Mouse (Mus musculus): ENCODE measurements around the gene Trim25. TPM values are rescaled to one million over a fixed set of nuclear protein-coding genes. Genes with fewer than 3 reads are reported as not detected.
"Not testable (repeated sequence)": the region's sequence is repeated elsewhere in the genome, so short reads cannot be mapped to it uniquely, and the experiment has no call there.

The Trim25 gene
- polyA plus RNA-seq, 1 experiment from 2014 or later: 24.2 TPM

DNA sequence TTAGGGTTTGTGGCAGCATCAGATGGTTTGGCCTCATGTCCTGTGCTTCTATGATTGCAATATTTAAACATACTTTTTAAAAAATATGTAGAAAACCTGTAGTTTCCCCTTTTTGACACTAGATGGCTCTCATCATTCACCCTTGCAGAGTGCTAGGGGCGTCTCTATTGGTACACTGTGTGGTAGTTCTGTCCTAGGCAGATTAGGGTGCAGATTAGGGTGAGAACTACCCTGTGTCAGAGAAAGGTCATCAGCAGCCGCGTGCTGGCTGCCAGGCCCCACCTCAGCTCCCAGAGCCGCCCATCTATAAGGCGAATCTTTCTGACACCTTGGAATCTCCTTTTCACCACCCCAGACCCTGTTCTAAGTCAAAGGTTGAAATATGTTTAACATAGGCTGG, 9.6 kb upstream of the Trim25 start:
- Histone ChIP-seq H3K27me3 (ENCODE audit: control insufficient read depth, insufficient read depth, low read depth, low read length) (no peaks in the 10 kb centered on the region), H3K4me3 (ENCODE audit: low read length) (no peak overlapping the region), H3K9me3 (ENCODE audit: control insufficient read depth, low read length) (no peaks in the 10 kb centered on the region), H3K4me2 (ENCODE audit: low read depth, low read length) (no peak overlapping the region), H3K9ac (ENCODE audit: low read length) (no peak overlapping the region), H3K36me3 (ENCODE audit: control insufficient read depth, insufficient read depth, low read length) (peaks cover 7% of the 10 kb centered on the region; the same call in 1 of the 2 replicates), H3K27ac (ENCODE audit: low read length) (no peak overlapping the region), H3K4me1 (replicated peaks; ENCODE audit: control insufficient read depth, insufficient read depth, low read length) (no peaks in the 10 kb centered on the region)
- ATAC-seq (ENCODE audit: low read depth): 0 out of 2 replicates have a peak, but pooled peaks have one; percentile 43
- 48% methylated on average over 5 of the region's 5 CpGs for WGBS

DNA sequence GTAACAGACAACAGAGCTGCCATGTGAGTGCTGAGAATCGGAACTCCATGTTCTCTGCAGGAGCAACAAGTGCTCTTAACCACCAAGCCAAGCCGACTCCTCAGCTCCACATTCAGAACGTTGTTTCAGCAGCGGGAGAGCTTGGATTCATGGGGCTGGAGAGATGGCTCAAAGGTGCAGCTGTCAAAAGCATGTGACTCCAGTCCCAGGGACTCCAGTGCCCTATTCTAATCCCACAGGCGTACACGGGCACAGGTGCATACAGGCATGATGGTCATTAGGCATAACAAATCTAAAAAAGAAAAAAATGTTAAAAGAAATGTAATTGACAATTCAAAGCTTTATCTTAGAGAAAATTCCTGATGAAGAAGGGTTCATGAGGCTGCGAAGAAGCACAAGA, 6.0 kb upstream of the Trim25 start:
- Histone ChIP-seq H3K9ac (ENCODE audit: low read length) (no peak overlapping the region), H3K4me3 (ENCODE audit: low read length) (no peak overlapping the region), H3K4me2 (ENCODE audit: low read depth, low read length) (no peak overlapping the region), H3K4me1 (replicated peaks; ENCODE audit: control insufficient read depth, insufficient read depth, low read length) (no peaks in the 10 kb centered on the region; the same call in 1 of the 2 replicates), H3K9me3 (ENCODE audit: control insufficient read depth, low read length) (no peaks in the 10 kb centered on the region), H3K27me3 (ENCODE audit: control insufficient read depth, insufficient read depth, low read depth, low read length) (no peaks in the 10 kb centered on the region), H3K27ac (ENCODE audit: low read length) (no peak overlapping the region), H3K36me3 (ENCODE audit: control insufficient read depth, insufficient read depth, low read length) (no peaks in the 10 kb centered on the region)
- WGBS: 46% methylated on average over 7 of the region's 7 CpGs
- no peak for ATAC-seq (ENCODE audit: low read depth)

DNA sequence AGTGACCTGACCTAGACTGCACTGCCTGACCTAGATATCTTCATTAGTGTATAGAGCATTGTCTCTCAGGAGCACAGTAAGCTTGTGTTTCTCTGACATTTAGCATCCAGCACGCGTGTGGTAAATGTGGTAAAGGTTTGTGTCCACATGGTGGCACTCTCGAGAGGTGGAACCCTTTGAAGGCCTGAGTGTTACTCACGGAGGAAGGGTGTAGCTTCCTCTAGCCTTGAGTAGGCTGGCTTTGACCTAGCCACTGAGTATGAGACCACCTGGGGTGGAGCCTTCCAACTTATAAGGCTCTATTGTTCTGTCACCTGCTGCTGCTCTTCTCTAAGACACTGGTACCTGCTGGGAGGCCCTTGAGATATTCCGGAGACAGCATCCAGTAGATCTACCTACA, 5.6 kb upstream of the Trim25 start:
- no peaks in the 10 kb centered on the region for H3K36me3 ChIP-seq (ENCODE audit: control insufficient read depth, insufficient read depth, low read length)
- no peaks in the 10 kb centered on the region; the same call in 1 of the 2 replicates for H3K4me1 ChIP-seq (replicated peaks; ENCODE audit: control insufficient read depth, insufficient read depth, low read length)
- ATAC-seq (ENCODE audit: low read depth): peak; percentile 54
- no peaks in the 10 kb centered on the region for H3K27me3 ChIP-seq (ENCODE audit: control insufficient read depth, insufficient read depth, low read depth, low read length)
- H3K4me2 ChIP-seq (ENCODE audit: low read depth, low read length): no peak overlapping the region
- no peaks in the 10 kb centered on the region for H3K9me3 ChIP-seq (ENCODE audit: control insufficient read depth, low read length)
- H3K27ac ChIP-seq (ENCODE audit: low read length): no peak overlapping the region
- 12% methylated on average over 5 of the region's 5 CpGs for WGBS
- no peak overlapping the region for H3K4me3 ChIP-seq (ENCODE audit: low read length)
- H3K9ac ChIP-seq (ENCODE audit: low read length): no peak overlapping the region

DNA sequence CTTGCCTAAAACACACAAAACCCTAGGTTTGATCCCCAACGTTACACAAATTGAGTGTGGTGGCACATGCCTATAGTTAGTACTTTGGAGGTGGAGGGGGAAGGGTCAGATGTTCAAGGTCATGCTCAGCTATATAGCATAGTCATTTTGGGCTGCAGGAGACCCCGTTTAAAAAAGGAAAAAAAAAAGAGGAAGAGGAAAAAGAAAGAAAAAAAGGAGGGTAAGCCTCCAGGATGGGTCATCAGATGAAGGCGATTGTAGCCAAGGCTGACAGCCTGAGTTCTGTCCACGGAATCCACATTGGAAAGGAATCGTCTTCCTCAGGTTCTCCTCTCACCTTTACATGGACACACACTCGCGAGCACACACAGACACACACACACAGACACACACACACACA, 4.7 kb upstream of the Trim25 start:
- no peak overlapping the region for H3K4me3 ChIP-seq (ENCODE audit: low read length)
- H3K27me3 ChIP-seq (ENCODE audit: control insufficient read depth, insufficient read depth, low read depth, low read length): no peaks in the 10 kb centered on the region
- no peak overlapping the region for H3K9ac ChIP-seq (ENCODE audit: low read length)
- H3K9me3 ChIP-seq (ENCODE audit: control insufficient read depth, low read length): no peaks in the 10 kb centered on the region
- WGBS: 84% methylated on average over 7 of the region's 7 CpGs
- no peak overlapping the region for H3K4me2 ChIP-seq (ENCODE audit: low read depth, low read length)
- no peak overlapping the region for H3K27ac ChIP-seq (ENCODE audit: low read length)
- H3K4me1 ChIP-seq (replicated peaks; ENCODE audit: control insufficient read depth, insufficient read depth, low read length): peaks cover 3% of the 10 kb centered on the region; the same call in 1 of the 2 replicates
- no peaks in the 10 kb centered on the region for H3K36me3 ChIP-seq (ENCODE audit: control insufficient read depth, insufficient read depth, low read length)
- ATAC-seq (ENCODE audit: low read depth): no peak

DNA sequence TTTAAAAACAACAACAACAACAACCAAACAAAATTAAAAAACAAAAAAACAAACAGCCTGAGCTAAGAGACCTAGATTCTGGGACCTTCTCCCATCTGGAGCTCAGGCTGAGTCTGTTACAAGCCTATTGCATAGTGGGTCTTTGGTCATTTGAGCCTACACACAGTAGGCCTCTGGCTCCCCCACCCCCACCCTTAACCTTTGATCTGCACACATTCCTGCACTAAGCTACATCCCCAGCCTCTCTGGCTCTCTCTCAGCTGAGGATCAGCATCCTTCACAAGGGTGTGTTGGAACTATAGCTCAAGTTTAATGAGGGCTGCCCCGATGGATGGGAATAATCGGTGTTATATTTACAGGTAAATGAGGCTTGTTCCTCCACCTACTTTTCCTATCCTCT, 3.6 kb upstream of the Trim25 start:
- peaks cover 9% of the 10 kb centered on the region for H3K4me1 ChIP-seq (replicated peaks; ENCODE audit: control insufficient read depth, insufficient read depth, low read length)
- no peak overlapping the region for H3K9ac ChIP-seq (ENCODE audit: low read length)
- H3K27me3 ChIP-seq (ENCODE audit: control insufficient read depth, insufficient read depth, low read depth, low read length): no peaks in the 10 kb centered on the region
- H3K36me3 ChIP-seq (ENCODE audit: control insufficient read depth, insufficient read depth, low read length): no peaks in the 10 kb centered on the region
- 80% methylated on average over 2 of the region's 2 CpGs for WGBS
- H3K9me3 ChIP-seq (ENCODE audit: control insufficient read depth, low read length): no peaks in the 10 kb centered on the region
- no peak overlapping the region for H3K4me2 ChIP-seq (ENCODE audit: low read depth, low read length)
- ATAC-seq (ENCODE audit: low read depth): no peak
- H3K27ac ChIP-seq (ENCODE audit: low read length): no peak overlapping the region
- H3K4me3 ChIP-seq (ENCODE audit: low read length): no peak overlapping the region

DNA sequence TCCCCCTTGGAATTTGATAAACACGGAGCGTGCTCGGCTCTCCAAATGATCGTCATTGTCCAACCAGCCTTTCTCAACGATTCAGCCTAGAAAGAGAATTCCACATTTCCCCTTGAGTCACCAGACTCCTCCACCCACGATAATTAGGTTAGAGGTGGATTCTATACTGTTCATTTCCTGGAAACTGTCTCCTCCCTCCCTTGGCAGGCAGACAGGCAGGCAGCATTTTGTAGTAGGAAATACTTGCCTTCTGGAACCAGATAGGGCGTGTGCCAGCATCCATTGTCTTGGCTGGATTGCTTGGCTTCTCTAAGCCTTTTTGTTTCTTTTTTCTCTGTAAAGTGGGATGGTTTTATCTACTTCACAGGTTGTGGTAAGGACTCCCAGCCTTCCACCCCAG, 2.7 kb upstream of the Trim25 start:
- 42% methylated on average over 7 of the region's 7 CpGs for WGBS
- peaks cover 11% of the 10 kb centered on the region for H3K4me1 ChIP-seq (replicated peaks; ENCODE audit: control insufficient read depth, insufficient read depth, low read length)
- H3K36me3 ChIP-seq (ENCODE audit: control insufficient read depth, insufficient read depth, low read length): no peaks in the 10 kb centered on the region
- peak overlapping the region; percentile 45; the same call in 1 of the 2 replicates for H3K27ac ChIP-seq (ENCODE audit: low read length)
- ATAC-seq (ENCODE audit: low read depth): no peak
- no peaks in the 10 kb centered on the region for H3K9me3 ChIP-seq (ENCODE audit: control insufficient read depth, low read length)
- no peaks in the 10 kb centered on the region for H3K27me3 ChIP-seq (ENCODE audit: control insufficient read depth, insufficient read depth, low read depth, low read length)
- no peak overlapping the region for H3K4me3 ChIP-seq (ENCODE audit: low read length)
- H3K9ac ChIP-seq (ENCODE audit: low read length): no peak overlapping the region
- H3K4me2 ChIP-seq (ENCODE audit: low read depth, low read length): no peak overlapping the region

DNA sequence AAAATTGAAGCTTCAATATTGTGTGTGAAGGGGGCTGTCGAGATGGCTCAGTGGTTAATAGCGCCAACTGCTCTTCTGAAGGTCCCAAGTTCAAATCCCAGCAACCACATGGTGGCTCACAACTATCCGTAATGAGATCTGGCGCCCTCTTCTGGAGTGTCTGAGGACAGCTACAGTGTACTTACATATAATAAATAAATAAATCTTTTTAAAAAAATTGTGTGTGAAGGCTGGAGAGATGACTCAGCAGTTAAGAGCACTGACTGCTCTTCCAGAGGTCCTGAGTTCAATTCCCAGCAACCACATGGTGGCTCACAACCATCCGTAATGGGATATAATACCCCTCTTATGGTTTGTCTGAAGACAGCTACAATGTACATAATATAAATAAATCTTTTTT, 1.8 kb upstream of the Trim25 start:
- H3K4me1 ChIP-seq (replicated peaks; ENCODE audit: control insufficient read depth, insufficient read depth, low read length): peaks cover 14% of the 10 kb centered on the region
- not testable (repeated sequence) for H3K4me3 ChIP-seq (ENCODE audit: low read length); ATAC-seq (ENCODE audit: low read depth); H3K27me3 ChIP-seq (ENCODE audit: control insufficient read depth, insufficient read depth, low read depth, low read length); H3K36me3 ChIP-seq (ENCODE audit: control insufficient read depth, insufficient read depth, low read length); H3K9me3 ChIP-seq (ENCODE audit: control insufficient read depth, low read length); H3K9ac ChIP-seq (ENCODE audit: low read length); H3K4me2 ChIP-seq (ENCODE audit: low read depth, low read length); H3K27ac ChIP-seq (ENCODE audit: low read length)
- WGBS: 79% methylated on average over 5 of the region's 5 CpGs

DNA sequence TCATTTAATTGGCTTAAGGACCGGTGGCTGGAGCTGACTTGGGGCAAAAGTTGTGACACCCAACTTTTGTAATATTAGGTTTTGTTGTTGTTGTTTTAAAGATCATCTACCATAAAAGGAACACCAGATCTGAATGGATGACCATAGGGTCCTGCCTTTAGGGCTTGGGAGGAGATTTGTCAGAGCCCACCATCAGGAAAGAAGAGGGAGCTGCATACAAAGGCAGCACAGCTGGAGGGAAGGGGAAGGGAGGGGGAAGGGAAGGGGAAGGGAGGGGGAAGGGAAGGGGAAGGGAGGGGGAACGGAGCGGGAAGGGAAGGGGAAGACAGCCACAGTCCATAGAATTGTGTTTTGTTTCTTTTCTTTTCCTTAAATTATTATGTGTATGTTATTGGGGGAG, 770 bp upstream of the Trim25 start:
- Histone ChIP-seq H3K27ac (ENCODE audit: low read length) (no peak overlapping the region; the same call in 1 of the 2 replicates), H3K27me3 (ENCODE audit: control insufficient read depth, insufficient read depth, low read depth, low read length) (no peaks in the 10 kb centered on the region), H3K4me2 (ENCODE audit: low read depth, low read length) (peak overlapping the region; percentile 67; the same call in 1 of the 2 replicates), H3K36me3 (ENCODE audit: control insufficient read depth, insufficient read depth, low read length) (no peaks in the 10 kb centered on the region), H3K9me3 (ENCODE audit: control insufficient read depth, low read length) (no peaks in the 10 kb centered on the region), H3K9ac (ENCODE audit: low read length) (no peak overlapping the region), H3K4me1 (replicated peaks; ENCODE audit: control insufficient read depth, insufficient read depth, low read length) (peaks cover 22% of the 10 kb centered on the region), H3K4me3 (ENCODE audit: low read length) (no peak overlapping the region)
- ATAC-seq (ENCODE audit: low read depth): no peak
- WGBS: 21% methylated on average over 3 of the region's 3 CpGs

DNA sequence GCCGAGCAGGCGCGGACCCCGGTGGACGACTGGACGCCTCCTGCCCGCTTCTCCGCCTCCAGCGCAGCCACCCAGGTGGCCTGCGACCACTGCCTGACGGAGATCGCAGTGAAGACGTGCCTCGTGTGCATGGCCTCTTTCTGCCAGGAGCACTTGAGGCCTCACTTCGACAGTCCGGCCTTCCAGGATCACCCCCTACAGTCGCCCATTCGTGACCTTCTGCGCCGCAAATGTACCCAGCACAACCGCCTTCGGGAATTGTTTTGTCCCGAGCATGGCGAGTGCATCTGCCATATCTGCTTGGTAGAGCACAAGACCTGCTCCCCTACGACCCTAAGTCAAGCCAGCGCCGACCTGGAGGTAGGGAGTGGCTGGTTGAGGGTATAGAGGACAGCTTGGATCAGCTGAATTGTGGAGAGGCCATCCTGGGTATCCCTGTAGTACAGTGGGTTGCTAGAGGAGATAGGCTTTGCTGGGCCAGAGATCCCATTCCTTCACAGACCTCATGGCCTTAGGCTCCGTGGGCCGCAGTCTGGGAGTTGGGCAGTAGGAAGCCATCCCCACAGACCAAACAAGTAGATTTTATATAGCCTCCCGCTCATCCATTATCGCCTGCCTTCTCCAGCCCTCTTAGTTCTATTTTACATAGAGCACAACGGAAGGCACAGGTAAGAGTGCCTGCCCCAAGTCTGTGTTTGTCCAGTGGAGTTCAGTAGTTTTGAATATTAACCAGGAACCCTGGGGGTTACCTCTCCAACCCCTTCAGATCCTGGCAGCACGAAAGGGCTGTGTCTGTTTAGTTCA, 749 bp downstream of the Trim25 start:
- 18% methylated on average over 33 of the region's 33 CpGs for WGBS
- no peaks in the 10 kb centered on the region for H3K27me3 ChIP-seq (ENCODE audit: control insufficient read depth, insufficient read depth, low read depth, low read length)
- peaks cover 28% of the 10 kb centered on the region for H3K4me1 ChIP-seq (replicated peaks; ENCODE audit: control insufficient read depth, insufficient read depth, low read length)
- peak overlapping the region; percentile 67 for H3K4me2 ChIP-seq (ENCODE audit: low read depth, low read length)
- ATAC-seq (ENCODE audit: low read depth): peak; percentile 22; the same call in 1 of the 2 replicates
- peak overlapping the region; percentile 87 for H3K9ac ChIP-seq (ENCODE audit: low read length)
- peak overlapping the region; percentile 71 for H3K4me3 ChIP-seq (ENCODE audit: low read length)
- no peaks in the 10 kb centered on the region for H3K36me3 ChIP-seq (ENCODE audit: control insufficient read depth, insufficient read depth, low read length)
- H3K9me3 ChIP-seq (ENCODE audit: control insufficient read depth, low read length): no peaks in the 10 kb centered on the region
- peak overlapping the region; percentile 68 for H3K27ac ChIP-seq (ENCODE audit: low read length)

Measured in lung, embryonic 16.5 days (tissue).